Mouse (Mus musculus): ENCODE data around the gene Slc37a1.
"Not testable (repeated sequence)": the region's sequence is repeated elsewhere in the genome, so short reads cannot be mapped to it uniquely, and the experiment has no call there.

Gene Slc37a1

DNA sequence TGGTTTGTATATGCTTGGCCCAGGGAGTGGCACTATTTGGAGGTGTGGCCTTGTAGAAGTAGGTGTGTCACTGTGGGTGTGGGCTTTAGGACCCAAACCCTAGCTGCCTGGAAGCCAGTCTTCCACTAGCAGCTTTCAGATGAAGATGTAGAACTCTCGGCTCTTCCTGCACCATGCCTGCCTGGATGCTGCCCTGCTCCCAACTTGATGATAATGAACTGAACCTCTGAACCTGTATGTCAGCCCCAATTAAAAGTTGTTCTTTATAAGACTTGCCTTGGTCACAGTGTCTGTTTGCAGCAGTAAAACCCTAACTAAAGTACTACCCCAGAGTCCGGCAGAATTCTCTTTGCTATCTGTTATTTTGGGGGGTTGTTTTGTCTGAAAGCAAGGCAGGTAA is 16.8 kb upstream of the Slc37a1 start:
- DNase-seq (ENCODE audit: low spot score) = no peak

DNA sequence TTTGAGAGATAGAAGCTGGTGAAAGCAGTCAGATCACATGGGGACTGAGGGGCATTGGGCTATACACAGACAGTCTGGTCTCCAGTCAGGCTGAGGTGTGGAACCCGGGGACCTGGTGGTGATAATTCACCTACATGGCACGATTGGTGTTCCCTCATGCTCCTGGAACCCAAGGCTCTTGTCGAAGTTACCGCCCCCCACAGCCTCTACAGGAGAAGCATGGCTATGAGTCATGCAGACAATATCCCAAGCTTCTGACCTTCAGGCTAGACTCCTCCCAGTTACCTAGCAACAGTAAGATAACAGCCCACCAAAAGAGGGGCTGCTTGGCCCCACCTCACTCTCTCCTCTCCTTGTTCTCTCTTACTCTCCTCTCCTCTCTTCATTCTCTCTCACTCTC is 16.3 kb upstream of the Slc37a1 start:
- no peak for DNase-seq (ENCODE audit: low spot score)

DNA sequence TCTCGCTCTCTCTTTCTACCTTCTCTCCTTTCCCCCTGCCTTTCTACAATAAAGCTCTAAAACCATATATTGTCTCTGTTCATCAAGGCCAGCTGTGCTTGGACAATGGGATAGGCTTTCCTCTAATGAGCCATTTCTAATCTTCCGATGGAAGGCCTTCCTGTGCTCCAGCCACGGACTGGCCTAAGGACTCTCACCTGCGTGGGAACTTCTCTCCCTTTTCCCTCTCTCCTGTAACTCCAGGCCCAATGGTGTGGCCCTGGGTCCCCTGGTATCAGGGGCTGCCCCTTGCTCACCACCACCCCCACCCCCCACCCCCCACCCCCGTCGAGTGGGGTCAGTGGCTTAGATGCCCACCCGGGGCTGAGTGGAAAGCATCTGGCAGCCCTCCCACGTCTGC is 15.9 kb upstream of the Slc37a1 start:
- not testable (repeated sequence) for DNase-seq (ENCODE audit: low spot score)

DNA sequence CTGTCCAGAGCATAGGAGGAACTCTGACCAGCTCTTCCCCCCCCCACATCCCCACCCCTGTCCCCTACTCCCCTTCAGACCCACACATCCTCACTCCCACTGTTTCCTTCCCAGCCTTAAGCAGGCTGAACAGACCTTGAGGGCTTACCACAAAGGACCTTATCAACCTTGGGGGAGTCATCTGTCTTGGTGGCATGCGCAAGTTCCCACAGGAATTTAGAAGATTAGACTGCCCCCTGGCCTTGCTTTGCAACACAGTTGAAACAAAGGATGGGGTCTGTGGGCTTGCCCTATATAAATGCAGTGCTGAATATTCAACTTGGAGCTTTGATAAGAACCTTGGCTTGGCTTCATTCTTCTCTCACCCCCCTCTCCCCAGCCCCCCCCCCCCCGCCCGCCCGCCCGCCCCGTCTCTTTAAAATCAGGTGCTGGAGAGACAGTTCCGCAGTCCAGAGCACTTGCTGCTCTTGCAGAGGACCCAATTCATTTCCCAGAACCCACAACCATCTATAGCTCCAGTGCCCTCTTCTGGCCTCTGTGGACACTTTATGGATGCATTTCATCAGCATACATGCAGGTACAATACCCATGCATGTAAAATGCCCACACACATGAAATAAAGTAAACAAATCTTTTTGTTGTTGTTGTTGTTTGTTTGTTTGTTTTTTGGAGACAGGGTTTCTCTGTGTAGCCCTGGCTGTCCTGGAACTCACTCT is 15.3 kb upstream of the Slc37a1 start:
- DNase-seq (ENCODE audit: low spot score) = no peak

DNA sequence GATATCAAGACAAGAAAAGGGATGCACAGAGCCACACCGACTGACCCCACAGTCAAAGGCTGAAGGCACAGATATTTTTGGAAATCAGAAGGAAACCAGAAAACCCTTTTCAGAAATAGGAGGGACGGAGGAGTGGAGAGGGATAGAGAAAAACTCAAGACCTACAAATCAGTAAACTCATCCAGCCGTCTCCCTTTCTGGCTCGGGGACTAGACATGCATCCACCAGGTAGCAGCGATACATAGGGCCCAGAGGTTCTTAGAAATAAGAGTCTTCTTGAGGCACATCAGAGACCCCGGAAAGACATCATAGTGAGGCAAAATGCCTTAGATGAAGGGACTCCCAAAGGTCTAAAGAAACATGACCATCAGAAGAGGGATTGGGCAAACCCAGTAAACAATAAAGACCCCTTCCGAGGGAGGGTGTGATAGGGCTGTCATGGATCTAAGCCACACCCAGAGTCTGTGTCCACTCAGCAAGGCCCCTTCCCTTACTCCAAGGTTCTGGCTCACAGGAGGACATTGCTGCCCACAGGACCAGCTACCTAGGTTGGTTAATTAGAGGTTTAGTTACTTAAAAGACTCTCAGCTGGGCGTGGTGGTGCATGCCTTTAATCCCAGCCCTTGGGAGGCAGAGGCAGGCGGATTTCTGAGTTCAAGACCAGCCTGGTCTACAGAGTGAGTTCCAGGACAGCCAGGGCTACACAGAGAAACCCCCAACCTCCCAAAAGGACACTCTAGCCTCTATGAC is 14.0 kb upstream of the Slc37a1 start:
- DNase-seq (ENCODE audit: low spot score) = no peak

DNA sequence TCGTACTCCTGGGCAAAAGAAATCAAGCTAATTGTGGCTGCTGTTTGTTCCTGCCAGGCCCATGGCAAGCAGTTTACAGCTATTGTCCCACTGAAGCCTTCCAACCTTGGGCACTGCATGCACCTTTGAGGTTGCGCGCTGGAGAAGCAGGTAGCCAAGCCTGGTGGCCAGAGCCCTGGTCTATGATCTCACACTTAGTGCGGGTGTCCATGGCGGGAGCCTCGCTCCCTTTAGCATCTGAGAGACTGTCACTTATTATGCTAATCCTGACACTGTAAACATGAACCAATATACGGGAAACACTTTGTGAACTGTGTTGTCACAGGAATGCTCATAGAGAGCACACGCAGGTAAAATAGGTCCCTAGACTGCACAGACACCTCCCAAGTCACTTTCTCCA is 13.0 kb upstream of the Slc37a1 start:
- no peak for DNase-seq (ENCODE audit: low spot score)

- no peak for DNase-seq (ENCODE audit: low spot score)
Observed at GRCm38 (mm10) chr17:31275181-31275580, 11.4 kb upstream of the Slc37a1 start.

DNA sequence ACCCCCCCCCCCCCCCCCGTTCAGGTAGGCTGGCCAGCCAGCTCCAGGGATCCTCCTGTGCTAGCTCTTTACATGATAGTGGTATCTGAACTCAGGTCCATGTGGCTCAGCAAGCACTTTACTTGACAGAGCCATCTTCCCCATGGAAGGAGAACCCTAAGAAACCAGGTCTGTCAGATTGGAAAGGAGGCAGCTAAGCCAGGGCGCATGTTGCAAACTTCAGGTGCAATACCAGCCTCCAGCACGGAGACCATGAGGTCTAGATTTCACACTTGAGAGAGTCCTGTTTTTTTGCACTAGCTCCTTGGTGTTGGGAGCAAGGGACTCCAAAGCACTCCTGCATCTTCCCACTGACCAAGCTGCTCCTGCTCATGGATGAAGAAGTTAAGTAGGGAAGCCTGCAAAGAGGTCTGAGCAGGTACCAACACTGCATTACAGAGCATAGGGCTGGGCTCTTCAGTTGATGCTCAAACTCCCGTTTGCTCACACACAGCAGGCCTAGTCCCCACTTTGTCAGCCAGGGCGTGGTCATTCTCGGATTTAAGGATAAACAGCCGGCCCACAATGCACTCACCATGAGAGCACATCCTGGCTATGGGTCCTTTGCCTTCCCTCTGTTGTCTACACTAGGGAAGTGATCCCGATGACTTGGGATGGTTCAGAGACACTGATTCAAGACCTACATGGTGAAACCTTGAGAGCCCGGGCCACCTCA is 10.2 kb upstream of the Slc37a1 start:
- DNase-seq (ENCODE audit: low spot score) = no peak

DNA sequence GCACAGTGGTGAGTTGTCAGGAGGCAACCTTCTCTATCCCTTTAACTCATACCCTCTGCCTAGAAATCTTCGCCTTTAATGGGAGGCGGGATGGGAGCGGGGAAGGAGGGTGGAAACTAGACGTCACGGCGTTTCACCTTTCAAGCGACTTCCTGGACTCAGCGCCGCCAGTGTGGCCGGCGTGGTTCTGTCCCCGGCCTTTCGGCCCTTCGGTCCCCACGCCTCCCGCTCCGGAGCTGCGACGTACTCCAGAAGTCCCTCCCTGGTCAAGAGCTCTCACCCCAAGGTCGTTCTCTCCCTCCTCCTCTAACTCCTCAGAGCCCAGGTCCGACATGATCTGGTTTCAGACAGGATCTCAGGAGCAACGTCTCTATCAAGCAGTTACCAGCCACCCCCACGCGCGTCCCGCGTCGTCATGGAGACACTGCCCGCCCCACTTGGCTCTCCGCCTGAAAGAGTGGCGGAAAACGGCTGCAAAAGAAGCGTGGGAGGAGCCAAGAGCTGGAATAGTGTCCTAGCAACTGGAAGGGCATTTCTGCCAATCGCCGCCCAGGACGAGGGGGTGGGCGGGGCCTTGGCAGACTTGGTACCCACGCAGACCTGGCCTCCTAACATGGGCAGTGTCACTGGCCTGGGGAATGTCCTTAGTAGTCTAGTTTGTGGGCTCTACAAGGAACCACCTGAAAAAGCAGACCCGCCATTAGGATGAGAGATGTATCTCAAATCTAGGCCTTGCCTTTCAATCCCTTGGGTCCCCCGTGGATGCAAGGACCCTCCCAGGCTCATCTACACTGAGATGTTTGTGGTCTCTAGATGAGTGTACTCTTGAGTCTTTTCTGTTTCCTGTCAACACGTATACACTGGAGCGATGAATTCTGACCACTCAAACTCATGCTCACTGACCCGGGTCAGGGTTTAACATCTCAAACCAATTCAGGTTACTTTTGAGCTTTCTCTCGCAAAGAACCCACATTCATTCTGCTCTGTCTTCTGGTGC is 9.4 kb upstream of the Slc37a1 start, which contains the start of gene Rsph1:
Rsph1 (minus strand) TSS at position 462 of the 997 bp plus-strand sequence.
- peak; percentile 99 for DNase-seq (ENCODE audit: low spot score)

GRCm38 (mm10) chr17:31277931-31278330 is 8.7 kb upstream of the Slc37a1 start:
- no peak for DNase-seq (ENCODE audit: low spot score)

GRCm38 (mm10) chr17:31279541-31279940 is 7.1 kb upstream of the Slc37a1 start:
- DNase-seq (ENCODE audit: low spot score) = no peak

GRCm38 (mm10) chr17:31280269-31280668 is 6.3 kb upstream of the Slc37a1 start:
- DNase-seq (ENCODE audit: low spot score) = no peak

GRCm38 (mm10) chr17:31281830-31282686 is 4.5 kb upstream of the Slc37a1 start:
- no peak for DNase-seq (ENCODE audit: low spot score)

DNA sequence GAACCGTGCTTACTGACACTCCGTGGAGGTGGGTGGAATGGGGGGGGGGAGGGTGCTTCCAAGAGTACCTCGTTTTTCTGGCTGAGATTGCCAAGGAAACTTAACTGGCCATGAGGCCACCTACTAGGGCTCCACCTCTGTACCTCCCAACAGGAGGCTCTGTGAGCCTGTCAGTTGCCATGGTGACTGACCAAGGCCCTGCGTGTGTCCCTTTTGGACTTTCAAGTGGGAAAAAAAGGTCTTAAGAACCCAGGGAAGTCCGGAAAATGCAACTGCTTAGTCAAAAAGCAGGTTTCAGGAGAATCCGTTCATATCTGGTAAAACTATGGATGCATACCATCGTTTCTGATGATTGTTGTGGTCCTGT is 3.9 kb upstream of the Slc37a1 start:
- no peak for DNase-seq (ENCODE audit: low spot score)

DNA sequence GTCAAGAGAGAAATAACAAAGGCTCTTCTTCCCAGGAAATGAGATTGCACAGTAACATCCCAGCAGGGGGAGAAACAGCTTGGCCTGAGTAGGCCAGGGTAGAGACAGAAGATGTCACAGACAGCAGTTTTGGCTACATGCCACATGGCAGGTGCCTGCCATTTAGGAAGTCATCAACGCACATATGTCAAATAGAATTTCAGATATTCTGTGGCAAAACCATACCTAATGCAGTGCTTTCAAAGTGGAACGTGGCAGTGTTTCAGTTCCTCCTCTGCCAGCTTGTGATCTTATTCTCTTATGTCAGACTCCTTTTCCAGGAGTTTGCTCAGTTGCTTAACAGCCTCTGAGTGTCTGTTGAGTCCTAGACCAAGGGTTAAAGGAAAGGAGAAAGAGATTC is 725 bp upstream of the Slc37a1 start:
- DNase-seq (ENCODE audit: low spot score) = no peak

DNA sequence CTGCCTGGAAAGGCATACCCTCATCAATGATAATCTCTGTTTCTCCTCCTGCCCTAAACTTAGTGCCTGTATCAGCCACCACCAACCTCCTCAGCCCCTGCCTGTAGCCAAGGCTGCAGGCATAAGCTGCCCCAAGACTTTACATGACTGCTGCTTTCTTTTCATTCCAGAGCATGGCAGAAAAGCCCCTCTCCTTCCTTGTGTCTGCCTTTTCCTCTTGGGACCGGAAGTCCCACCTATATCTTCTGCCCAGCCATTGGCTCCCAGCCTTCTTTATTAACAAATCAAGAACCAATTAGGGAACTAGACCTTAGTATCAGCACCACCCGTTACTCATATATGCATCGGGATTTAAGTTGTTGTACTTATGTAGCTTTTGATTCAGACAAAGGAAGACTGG is 624 bp downstream of the Slc37a1 start:
- no peak for DNase-seq (ENCODE audit: low spot score)

DNA sequence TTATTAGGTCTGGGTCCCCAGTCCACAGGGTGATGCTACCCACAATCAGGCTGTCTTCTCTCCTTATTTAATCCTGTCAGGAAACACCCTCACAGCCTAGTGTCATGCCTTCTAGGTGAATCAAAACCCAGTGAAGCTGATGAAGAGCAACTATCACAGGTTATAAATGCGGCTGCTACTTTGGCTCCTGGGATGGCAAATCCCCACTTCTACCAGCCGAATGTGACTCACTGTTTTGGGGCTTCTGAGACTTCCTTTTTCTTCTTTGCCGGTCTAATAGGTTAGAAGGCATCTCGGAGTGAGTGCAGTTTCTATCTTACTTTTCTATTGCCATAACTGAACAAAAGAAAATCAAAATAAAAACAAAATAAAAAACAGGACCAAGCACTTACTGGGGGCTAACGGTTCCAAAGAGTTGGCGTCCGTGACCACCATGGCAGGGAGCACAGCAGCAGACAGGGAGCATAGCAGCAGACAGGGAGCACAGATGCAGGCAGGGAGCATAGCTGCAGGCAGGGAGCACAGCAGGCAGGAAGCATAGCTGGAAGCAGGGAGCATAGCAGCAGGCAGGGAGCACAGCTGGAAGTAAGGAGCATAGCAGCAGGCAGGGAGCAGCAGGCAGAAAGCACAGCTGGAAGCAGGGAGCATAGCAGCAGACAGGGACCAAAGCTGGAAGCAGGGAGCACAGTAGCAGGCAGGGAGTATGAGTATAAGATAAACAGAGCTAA is 2.6 kb downstream of the Slc37a1 start:
- no peak for DNase-seq (ENCODE audit: low spot score)

GRCm38 (mm10) chr17:31290311-31290710 is 3.7 kb downstream of the Slc37a1 start:
- no peak for DNase-seq (ENCODE audit: low spot score)

DNA sequence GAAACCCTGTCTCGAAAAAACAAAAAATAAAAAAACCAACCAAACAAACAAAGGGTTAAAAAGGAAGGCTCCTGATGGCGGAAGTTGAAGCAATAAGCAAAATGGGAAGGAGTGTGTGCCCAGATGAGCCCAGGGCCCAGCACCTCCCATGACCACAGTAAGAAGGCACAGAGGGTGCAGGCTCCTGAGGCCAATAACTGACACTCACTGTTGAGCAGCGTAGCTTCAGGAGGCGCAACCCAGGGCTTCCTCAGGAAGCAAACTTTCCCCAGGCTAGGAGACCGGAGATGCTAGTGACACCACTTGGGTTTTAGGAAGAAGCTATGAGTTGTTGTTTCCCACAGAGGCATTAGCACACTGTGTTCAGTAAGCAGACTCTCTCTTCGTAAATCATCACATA is 4.3 kb downstream of the Slc37a1 start:
- no peak for DNase-seq (ENCODE audit: low spot score)

Measured in urinary bladder, postnatal 10 days (tissue).